Mouse (Mus musculus) 3T3-L1 (cell line): Measurements from ENCODE around the gene Ski.
A peak's percentile ranks its signal among the peaks of the same experiment; 100 is the strongest.

Source experiments
- DNase-seq: peaks from one replicate; pipeline ENCODE4 v3.0.0-alpha.2; 2015; ENCODE audit warnings: low read depth, low spot score

The Ski gene

DNA sequence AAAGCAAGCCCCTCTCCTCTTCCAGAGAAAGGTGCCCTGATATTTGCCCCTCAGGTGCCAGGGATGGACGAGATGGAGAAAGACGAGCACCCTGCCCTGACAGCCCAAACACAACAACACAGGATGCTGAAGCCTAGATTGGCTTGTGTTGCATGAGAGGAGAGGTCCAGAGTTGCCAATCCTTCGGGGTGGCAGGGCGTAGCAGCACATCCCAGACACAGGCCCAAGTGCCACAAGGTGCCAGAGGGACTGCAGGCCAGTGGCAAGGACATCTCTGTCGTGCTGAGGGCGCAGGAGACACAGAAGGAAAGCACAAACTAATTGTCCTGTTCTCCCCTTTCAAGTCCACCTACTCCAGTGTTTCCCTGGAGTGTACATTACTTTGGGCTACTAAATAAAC is 8.2 kb downstream of the Ski start:
- no peak for DNase-seq

DNA sequence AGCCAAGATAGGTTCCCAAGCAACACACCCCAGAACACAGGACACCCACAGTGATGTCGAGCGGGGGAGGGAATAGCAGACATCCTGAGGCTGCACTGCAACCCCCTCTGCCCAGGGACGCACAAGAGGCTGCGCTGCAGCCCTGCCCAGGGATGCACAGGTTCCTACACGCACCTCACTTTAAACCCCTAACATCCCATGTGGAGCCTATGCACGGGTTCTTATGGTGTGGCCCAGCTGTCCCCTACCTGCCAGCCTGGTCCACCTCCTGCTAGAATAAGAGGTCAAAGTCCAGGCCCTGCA is 8.7 kb downstream of the Ski start:
- DNase-seq: no peak

DNA sequence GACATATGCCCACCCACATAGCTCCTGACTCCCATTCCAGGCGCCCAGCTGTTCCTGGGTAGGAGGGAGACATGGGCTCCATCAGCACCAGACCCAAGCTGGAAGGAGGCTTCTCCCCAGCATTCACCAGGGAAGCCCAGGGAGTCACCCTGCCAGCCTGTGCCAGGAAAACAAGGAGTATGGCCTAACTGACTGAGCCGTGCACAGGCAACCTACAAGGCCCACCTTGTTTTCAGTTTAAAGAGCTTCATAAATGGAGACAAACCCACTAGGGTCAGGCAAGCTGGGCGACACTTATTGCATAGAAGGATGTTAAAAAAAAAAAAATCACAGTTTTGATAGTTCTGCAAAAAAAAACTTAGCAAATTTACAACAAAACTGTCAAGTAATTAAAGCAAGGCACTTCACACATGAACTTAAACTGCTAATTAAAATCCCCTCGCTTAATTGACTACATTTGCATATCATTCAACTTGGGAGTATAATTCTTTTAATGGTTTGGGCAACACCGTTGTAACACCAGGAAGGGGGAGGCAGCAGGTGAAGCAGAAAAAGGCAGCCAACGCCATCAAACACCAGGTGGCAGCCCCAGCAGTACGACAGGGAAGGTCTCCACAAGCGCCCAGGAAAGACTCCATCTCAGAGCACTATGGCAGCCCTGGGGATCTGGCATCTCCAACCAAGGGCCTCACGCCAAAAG is 9.2 kb downstream of the Ski start:
- DNase-seq: no peak

DNA sequence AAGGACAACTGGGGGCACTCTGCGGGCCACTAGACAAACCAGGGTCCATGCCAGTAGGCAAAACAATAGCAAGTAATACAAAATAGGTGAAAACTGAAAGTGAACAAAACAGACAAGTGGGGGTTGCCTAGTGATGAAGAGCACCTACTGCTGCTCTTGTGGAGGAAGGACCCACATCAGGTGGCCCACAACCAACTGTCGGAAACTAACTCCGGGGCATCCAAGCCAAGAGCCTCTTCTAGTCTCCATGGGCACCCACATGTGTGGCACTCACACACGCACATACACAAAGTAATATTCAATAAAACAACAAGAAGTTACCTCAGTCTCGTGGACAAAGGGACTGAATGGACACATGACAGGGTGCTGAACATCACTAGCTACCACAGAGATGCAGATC is 12.9 kb downstream of the Ski start:
- no peak for DNase-seq

DNA sequence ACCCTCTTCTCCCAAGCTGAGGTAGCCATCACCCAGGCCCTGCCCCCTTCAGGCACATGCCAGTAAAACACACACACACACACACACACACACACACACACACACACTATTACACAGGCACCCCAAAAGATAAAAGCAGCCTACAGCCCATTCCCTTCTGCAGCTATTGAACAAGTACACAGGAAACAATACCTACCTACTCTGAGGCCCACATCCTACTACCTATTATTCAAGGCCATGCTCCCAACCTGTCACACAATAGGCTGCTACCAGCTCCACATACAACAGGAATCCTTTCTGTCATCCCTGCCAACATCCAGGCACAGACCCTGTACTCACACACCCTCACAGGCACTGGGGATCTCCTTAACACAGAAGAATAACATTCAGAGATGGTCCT is 13.3 kb downstream of the Ski start:
- no peak for DNase-seq

GRCm38 (mm10) chr4:155208613-155209012 is 13.8 kb downstream of the Ski start:
- DNase-seq: no peak

- no peak for DNase-seq
Observed at GRCm38 (mm10) chr4:155207841-155208240, 14.6 kb downstream of the Ski start.

GRCm38 (mm10) chr4:155206498-155206897 is 15.9 kb downstream of the Ski start:
- DNase-seq: no peak

- DNase-seq: no peak
Observed at GRCm38 (mm10) chr4:155205919-155206318, 16.5 kb downstream of the Ski start.

- DNase-seq: no peak
Observed at GRCm38 (mm10) chr4:155201764-155202163, 20.6 kb downstream of the Ski start.

DNA sequence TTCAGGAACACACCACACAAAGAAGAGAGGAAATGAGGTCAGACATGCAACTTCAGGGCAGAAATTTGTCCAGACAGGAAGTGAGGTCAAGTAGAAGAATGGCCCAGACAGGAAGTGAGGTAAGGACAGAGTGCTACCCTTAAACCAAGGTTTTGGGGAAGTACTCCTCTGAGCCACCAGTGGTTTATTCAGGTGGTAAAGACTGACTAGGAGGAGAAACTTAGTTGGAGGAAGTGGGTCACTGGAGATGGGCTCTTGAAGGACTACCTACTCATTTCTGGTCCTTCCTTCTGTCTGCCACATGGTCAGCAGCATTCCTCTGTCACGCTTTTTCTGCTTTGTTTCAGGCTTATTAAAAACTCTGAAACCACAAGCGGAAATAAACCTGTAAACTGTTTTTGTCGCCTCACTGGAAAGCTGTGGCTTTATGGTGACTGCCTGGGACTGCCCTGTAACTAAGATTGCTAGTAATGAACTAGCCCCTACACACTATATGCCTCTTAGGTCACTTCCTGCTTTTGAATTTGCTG is 21.5 kb downstream of the Ski start:
- DNase-seq: no peak

DNA sequence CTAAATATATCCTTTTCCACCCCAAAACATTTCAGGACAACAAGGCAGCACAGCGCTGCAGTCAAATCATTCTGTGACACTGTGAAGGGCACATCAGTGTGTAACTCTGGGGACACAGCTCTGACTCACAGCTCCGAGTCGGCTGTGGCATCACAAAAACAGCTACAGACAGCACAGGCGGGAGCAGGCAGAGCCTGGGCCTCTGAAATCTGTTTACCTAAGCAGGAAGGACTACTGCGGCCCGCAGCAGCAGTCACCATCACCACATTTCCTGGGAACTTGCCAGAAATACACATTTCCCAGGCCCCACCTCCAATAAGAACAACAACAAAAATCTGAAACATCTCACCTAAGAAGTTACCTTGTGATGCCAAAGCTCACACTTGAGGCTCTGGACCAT is 24.7 kb downstream of the Ski start:
- no peak for DNase-seq

GRCm38 (mm10) chr4:155195204-155195603 is 27.2 kb downstream of the Ski start:
- DNase-seq: no peak

DNA sequence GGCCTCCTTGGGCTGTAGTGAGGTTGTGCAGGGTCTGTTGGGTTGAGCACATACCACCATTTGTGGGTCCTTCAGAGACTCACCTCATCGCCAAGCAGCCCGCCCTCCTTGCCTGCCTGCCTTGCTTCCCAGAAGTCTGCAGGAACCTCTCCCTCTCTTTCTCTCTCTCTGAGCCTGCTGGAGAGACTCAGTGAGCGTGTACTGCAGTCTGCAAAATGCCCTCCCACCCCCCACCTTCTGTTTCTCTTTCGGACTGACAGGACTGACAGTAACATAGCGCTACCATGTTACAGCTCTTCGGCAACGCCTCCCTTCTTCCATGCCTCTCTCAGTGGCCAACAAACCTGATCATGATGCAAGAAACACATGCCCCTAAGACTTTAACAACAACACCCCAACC is 32.1 kb downstream of the Ski start:
- no peak for DNase-seq

GRCm38 (mm10) chr4:155189711-155190139 is 32.7 kb downstream of the Ski start:
- DNase-seq: no peak

DNA sequence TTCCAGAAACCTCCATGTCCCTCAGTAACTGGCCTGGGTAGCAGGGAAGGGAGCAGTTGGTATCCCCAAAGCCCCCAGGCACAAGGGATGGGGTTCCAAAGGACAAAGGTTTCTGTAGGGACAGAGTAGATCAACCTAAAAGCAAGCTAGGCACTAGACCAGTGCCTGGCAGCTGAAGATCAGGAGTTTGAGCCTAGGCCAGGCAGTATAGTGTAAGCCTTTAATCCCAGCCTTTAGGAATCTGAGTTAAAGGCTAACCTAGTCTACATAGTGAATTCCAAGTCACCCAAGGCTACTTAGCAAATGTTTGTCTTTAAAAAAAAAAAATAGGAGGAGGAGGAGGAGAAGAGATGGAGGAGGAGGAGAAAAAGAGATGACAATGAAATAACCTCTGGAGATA is 33.6 kb downstream of the Ski start:
- DNase-seq: no peak

DNA sequence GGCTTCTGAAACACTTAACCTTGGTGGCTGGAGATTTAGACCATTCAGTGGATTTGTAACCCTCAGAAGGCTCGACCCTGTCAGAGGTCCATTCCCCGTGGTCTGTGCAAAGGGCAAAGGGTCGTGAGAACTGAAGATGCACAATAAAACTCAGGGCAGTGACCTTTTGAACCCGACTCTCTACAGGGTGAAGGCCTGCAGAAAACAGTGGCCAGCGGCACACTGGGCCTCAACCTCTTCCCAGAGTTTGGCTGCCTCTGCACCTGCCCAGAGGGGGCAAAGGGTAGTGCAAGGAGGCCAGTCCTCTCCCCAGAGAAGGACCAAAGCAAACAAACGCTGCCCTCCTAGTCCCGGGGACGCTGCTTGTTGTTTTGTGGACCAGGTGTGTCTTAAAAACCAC is 34.1 kb downstream of the Ski start:
- no peak for DNase-seq

DNA sequence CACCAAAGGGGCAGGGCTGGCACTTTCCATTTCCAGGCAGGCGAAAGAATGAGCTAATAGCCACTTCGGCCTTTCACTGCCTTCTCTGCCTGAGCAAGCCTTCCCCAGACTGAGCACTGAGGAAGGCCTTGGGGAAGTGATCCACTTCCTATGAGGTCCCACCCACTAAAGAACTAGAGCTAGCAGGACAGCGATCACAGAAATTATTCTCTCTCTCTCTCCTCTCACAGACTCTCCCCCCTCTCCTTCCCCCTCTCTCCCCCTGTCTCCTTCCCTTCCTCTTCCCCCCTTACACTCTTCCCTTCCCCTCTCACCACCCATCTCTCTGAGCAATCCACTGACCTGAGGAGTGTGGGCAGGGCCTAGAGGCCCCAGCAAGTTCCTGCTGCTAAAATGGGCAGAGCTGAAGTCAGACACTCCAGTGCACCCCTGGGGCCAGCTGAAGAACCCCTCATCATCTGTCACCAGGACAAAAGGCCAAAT is 35.2 kb downstream of the Ski start:
- DNase-seq: no peak

DNA sequence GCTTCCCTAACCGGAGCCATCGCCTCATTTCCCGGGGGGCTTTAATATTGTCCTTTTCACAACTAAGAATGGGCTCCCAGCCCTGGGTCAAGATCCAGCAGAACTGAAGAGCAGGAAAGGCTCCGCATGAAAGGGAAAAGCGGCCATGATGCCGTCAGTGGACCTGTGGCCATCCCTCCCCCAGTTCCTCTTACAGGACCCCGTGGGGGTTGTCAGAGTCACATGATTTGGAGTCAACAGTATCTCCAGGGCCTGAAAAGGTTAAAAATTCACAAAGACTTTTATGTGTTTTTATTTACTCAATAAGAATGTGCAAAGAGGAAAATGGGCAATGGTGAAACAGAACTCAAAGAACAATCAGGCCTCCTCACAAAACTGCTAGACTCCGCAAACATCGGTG is 36.5 kb downstream of the Ski start:
- no peak for DNase-seq

GRCm38 (mm10) chr4:155184248-155185070 is 37.9 kb downstream of the Ski start:
- DNase-seq: no peak

DNA sequence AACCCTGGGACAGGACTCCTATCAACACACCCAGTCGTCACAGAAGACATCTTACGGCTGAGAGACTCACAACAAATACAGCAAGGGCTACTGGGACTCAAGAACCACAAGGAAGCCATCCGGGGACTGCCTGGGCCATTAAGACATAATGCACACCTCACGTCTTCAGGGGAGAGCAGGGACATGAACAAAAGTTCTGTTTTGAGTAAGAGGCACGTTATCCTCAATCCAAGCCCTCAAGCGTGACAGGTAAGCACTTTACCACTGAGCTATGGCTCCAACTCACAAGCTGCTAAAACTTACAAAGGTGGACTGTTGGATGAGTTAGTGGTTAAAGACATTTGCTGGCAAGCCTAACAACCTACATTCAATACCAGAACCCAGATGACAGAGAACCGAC is 39.2 kb downstream of the Ski start:
- no peak for DNase-seq

GRCm38 (mm10) chr4:155178981-155179512 is 43.3 kb downstream of the Ski start:
- DNase-seq: peak; percentile 59

DNA sequence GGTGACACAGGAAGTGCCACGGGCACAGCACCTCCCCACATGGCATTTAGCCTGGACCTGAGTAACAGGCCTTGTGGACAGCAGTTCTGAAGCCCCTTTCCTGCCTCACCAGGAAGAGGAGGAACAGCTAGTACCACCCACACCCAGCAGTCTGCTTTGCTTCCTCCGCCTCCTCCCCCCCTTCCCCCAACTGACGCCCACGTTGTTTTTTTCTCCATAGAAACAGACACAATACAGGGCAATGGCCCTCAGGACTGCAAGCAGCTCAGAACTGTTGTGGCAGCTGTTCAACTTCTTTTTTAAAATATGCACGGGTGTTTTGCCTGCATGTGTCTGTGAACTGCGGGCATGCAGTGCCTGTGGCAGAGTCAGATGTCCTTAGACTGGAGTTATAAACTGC is 44.1 kb downstream of the Ski start:
- peak; percentile 79 for DNase-seq
